Mouse (Mus musculus): ENCODE measurements at regions not wholly inside any gene's neighbourhood (a gene's known extent, or its start where the extent isn't known, plus 50 kb on each side); places are given as distances from the start of the nearest gene placed in this dataset.
"Not testable (repeated sequence)": the region's sequence is repeated elsewhere in the genome, so short reads cannot be mapped to it uniquely, and the experiment has no call there.

GRCm38 (mm10) chr13:5690124-5690523 lies 171.2 kb upstream of the Klf6 start:
- Histone ChIP-seq H3K4me3 (ENCODE audit: low read depth, low read length) (no peak overlapping the region), H3K9me3 (replicated peaks; ENCODE audit: control insufficient read depth, low read length) (no peaks in the 10 kb centered on the region), H3K36me3 (ENCODE audit: control insufficient read depth, insufficient read depth) (no peaks in the 10 kb centered on the region), H3K4me1 (ENCODE audit: control insufficient read depth, low read depth, low read length) (no peaks in the 10 kb centered on the region), H3K27me3 (ENCODE audit: control insufficient read depth, insufficient read depth, low read depth, low read length) (no peaks in the 10 kb centered on the region), H3K27ac (ENCODE audit: low read length) (no peak overlapping the region), H3K4me2 (ENCODE audit: low read depth, low read length) (no peak overlapping the region), H3K9ac (ENCODE audit: low read depth, low read length) (no peak overlapping the region)
- 73% methylated on average over 3 of the region's 4 CpGs for WGBS (ENCODE audit: insufficient replicate concordance)
- no peak for ATAC-seq (ENCODE audit: low read depth)

DNA sequence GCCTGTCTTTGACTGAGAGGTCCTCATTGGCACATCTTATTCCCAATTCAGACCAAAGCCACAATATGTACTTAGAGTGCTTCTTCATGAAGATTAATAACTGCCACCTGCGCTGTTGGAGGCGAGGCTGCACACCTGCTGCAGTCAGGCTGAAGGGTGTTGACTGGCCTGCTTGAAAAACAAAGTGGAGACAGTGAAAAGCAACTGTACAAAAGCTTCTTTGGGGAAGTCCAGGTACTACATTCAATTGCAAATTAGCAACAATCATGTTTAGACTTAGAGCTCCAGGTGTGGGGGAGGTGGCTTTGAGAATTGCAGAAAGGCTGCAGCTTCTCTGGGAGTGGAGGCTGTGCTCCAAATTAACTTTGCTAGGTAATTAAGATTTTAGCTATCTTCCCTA lies 170.6 kb upstream of the Klf6 start:
- not testable (repeated sequence) for H3K9me3 ChIP-seq (replicated peaks; ENCODE audit: control insufficient read depth, low read length); H3K36me3 ChIP-seq (ENCODE audit: control insufficient read depth, insufficient read depth); ATAC-seq (ENCODE audit: low read depth); H3K4me1 ChIP-seq (ENCODE audit: control insufficient read depth, low read depth, low read length); H3K4me2 ChIP-seq (ENCODE audit: low read depth, low read length); H3K27ac ChIP-seq (ENCODE audit: low read length); H3K9ac ChIP-seq (ENCODE audit: low read depth, low read length); H3K27me3 ChIP-seq (ENCODE audit: control insufficient read depth, insufficient read depth, low read depth, low read length); H3K4me3 ChIP-seq (ENCODE audit: low read depth, low read length)
- whole genome bisulfite sequencing (ENCODE audit: insufficient replicate concordance) = 65% methylated on average over 2 of the region's 2 CpGs

DNA sequence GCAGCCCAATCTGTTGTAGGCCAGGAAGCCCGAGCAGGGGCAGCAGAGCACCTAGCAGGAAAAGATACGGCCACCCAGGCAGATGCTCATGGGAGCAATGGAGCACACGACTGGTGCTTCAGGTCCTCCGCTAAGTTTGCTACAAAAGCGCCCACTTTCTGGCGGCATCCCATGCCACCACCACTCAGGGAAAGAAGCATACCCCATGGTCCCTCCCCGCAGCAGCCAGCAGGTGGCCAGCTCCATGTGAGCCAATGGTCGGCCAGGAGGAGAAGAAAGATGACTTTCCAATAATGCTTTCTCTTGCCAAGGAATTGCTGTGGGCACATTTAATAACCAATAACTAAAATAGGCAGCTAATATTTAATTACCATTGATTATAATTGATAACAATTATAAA lies 166.7 kb upstream of the Klf6 start:
- H3K36me3 ChIP-seq (ENCODE audit: control insufficient read depth, insufficient read depth) = no peaks in the 10 kb centered on the region
- H3K4me1 ChIP-seq (ENCODE audit: control insufficient read depth, low read depth, low read length) = no peaks in the 10 kb centered on the region
- no peak overlapping the region for H3K27ac ChIP-seq (ENCODE audit: low read length)
- no peak overlapping the region for H3K4me3 ChIP-seq (ENCODE audit: low read depth, low read length)
- no peak overlapping the region for H3K9ac ChIP-seq (ENCODE audit: low read depth, low read length)
- ATAC-seq (ENCODE audit: low read depth) = no peak
- H3K4me2 ChIP-seq (ENCODE audit: low read depth, low read length) = no peak overlapping the region
- H3K9me3 ChIP-seq (replicated peaks; ENCODE audit: control insufficient read depth, low read length) = no peaks in the 10 kb centered on the region
- H3K27me3 ChIP-seq (ENCODE audit: control insufficient read depth, insufficient read depth, low read depth, low read length) = no peaks in the 10 kb centered on the region
- WGBS (ENCODE audit: insufficient replicate concordance) = 71% methylated on average over 8 of the region's 8 CpGs

- not testable (repeated sequence) for H3K4me3 ChIP-seq (ENCODE audit: low read depth, low read length); H3K9ac ChIP-seq (ENCODE audit: low read depth, low read length); ATAC-seq (ENCODE audit: low read depth); H3K27me3 ChIP-seq (ENCODE audit: control insufficient read depth, insufficient read depth, low read depth, low read length); H3K9me3 ChIP-seq (replicated peaks; ENCODE audit: control insufficient read depth, low read length); H3K27ac ChIP-seq (ENCODE audit: low read length); H3K4me1 ChIP-seq (ENCODE audit: control insufficient read depth, low read depth, low read length); H3K4me2 ChIP-seq (ENCODE audit: low read depth, low read length); H3K36me3 ChIP-seq (ENCODE audit: control insufficient read depth, insufficient read depth)
- WGBS (ENCODE audit: insufficient replicate concordance) = 62% methylated on average over 3 of the region's 3 CpGs
Measured at GRCm38 (mm10) chr13:5695581-5695980, 165.7 kb upstream of the Klf6 start.

DNA sequence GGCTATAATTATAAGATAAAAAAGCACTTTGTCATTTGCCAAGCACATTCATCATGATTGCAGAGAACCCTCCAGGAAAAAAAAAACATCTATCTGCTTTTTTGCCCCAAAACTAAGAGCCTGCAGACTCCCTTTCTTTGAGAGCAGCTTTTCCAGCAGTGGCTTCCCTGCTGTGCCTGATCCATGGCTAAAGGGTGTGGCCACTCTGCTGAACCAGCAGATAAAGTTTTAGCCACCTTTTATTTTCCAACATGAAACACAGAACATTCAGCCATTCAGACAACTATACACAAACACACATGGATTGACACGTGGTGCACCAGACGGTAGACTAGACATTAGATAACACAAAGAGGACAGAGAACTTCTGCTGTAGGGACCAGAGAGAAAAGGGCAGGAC lies 164.9 kb upstream of the Klf6 start:
- Histone ChIP-seq H3K9me3 (replicated peaks; ENCODE audit: control insufficient read depth, low read length) (no peaks in the 10 kb centered on the region), H3K27me3 (ENCODE audit: control insufficient read depth, insufficient read depth, low read depth, low read length) (no peaks in the 10 kb centered on the region), H3K4me2 (ENCODE audit: low read depth, low read length) (no peak overlapping the region), H3K9ac (ENCODE audit: low read depth, low read length) (no peak overlapping the region), H3K4me1 (ENCODE audit: control insufficient read depth, low read depth, low read length) (no peaks in the 10 kb centered on the region), H3K27ac (ENCODE audit: low read length) (no peak overlapping the region), H3K36me3 (ENCODE audit: control insufficient read depth, insufficient read depth) (no peaks in the 10 kb centered on the region), H3K4me3 (ENCODE audit: low read depth, low read length) (no peak overlapping the region)
- WGBS (ENCODE audit: insufficient replicate concordance) = 21% methylated on average over 2 of the region's 2 CpGs
- ATAC-seq (ENCODE audit: low read depth) = no peak

- H3K4me2 ChIP-seq (ENCODE audit: low read depth, low read length); H3K36me3 ChIP-seq (ENCODE audit: control insufficient read depth, insufficient read depth); ATAC-seq (ENCODE audit: low read depth); H3K4me3 ChIP-seq (ENCODE audit: low read depth, low read length); H3K4me1 ChIP-seq (ENCODE audit: control insufficient read depth, low read depth, low read length); H3K9me3 ChIP-seq (replicated peaks; ENCODE audit: control insufficient read depth, low read length); H3K9ac ChIP-seq (ENCODE audit: low read depth, low read length); H3K27me3 ChIP-seq (ENCODE audit: control insufficient read depth, insufficient read depth, low read depth, low read length); H3K27ac ChIP-seq (ENCODE audit: low read length): not testable (repeated sequence)
- WGBS (ENCODE audit: insufficient replicate concordance) = 74% methylated on average over 1 of the region's 1 CpGs
Measured at GRCm38 (mm10) chr13:5697329-5697728, 164.0 kb upstream of the Klf6 start.

DNA sequence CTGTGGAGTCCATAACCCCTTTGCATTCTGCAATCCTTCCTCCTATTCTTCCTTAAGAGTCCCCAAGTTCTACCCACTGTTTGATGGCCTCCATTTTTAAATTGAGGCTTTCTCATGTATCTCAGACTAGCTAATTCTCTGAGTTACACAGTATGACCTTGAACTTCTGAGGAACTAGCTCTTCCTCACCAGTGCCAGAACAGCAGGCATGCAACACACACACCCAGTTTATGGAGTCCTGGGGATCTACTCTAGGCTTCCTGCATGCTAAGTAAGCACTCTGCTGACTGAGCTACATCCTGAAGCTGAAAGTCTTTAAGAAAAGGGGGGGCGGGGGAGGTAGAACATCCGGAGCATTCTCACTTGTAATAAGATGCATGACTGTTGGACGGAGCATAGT lies 159.2 kb upstream of the Klf6 start:
- no peak overlapping the region for H3K4me3 ChIP-seq (ENCODE audit: low read depth, low read length)

GRCm38 (mm10) chr13:5704991-5705390 lies 156.3 kb upstream of the Klf6 start:
- ATAC-seq (ENCODE audit: low read depth) = no peak
- no peak overlapping the region for H3K27ac ChIP-seq (ENCODE audit: low read length)
- H3K4me1 ChIP-seq (ENCODE audit: control insufficient read depth, low read depth, low read length) = no peaks in the 10 kb centered on the region
- no peak overlapping the region for H3K4me2 ChIP-seq (ENCODE audit: low read depth, low read length)
- H3K9ac ChIP-seq (ENCODE audit: low read depth, low read length) = no peak overlapping the region
- no peaks in the 10 kb centered on the region for H3K9me3 ChIP-seq (replicated peaks; ENCODE audit: control insufficient read depth, low read length)
- H3K27me3 ChIP-seq (ENCODE audit: control insufficient read depth, insufficient read depth, low read depth, low read length) = no peaks in the 10 kb centered on the region
- no peaks in the 10 kb centered on the region for H3K36me3 ChIP-seq (ENCODE audit: control insufficient read depth, insufficient read depth)
- H3K4me3 ChIP-seq (ENCODE audit: low read depth, low read length) = no peak overlapping the region

More for the DNA sequence above, 159.2 kb upstream of the Klf6 start:
- H3K27ac ChIP-seq (ENCODE audit: low read length) = no peak overlapping the region
- H3K9ac ChIP-seq (ENCODE audit: low read depth, low read length) = no peak overlapping the region
- H3K4me1 ChIP-seq (ENCODE audit: control insufficient read depth, low read depth, low read length) = no peaks in the 10 kb centered on the region
- H3K27me3 ChIP-seq (ENCODE audit: control insufficient read depth, insufficient read depth, low read depth, low read length) = no peaks in the 10 kb centered on the region
- no peak overlapping the region for H3K4me2 ChIP-seq (ENCODE audit: low read depth, low read length)
- no peak for ATAC-seq (ENCODE audit: low read depth)
- WGBS (ENCODE audit: insufficient replicate concordance) = 71% methylated on average over 3 of the region's 3 CpGs
- H3K36me3 ChIP-seq (ENCODE audit: control insufficient read depth, insufficient read depth) = no peaks in the 10 kb centered on the region
- H3K9me3 ChIP-seq (replicated peaks; ENCODE audit: control insufficient read depth, low read length) = no peaks in the 10 kb centered on the region

- Histone ChIP-seq H3K4me3 (ENCODE audit: low read depth, low read length) (no peak overlapping the region), H3K36me3 (ENCODE audit: control insufficient read depth, insufficient read depth) (no peaks in the 10 kb centered on the region), H3K27me3 (ENCODE audit: control insufficient read depth, insufficient read depth, low read depth, low read length) (no peaks in the 10 kb centered on the region), H3K4me2 (ENCODE audit: low read depth, low read length) (no peak overlapping the region), H3K9me3 (replicated peaks; ENCODE audit: control insufficient read depth, low read length) (no peaks in the 10 kb centered on the region), H3K4me1 (ENCODE audit: control insufficient read depth, low read depth, low read length) (no peaks in the 10 kb centered on the region), H3K27ac (ENCODE audit: low read length) (no peak overlapping the region), H3K9ac (ENCODE audit: low read depth, low read length) (no peak overlapping the region)
- no peak for ATAC-seq (ENCODE audit: low read depth)
- WGBS (ENCODE audit: insufficient replicate concordance) = 74% methylated on average over 1 of the region's 1 CpGs
Measured at GRCm38 (mm10) chr13:5711646-5712045, 149.6 kb upstream of the Klf6 start.

Measured in liver, embryonic 16.5 days (tissue).